Mouse (Mus musculus) splenic B cell, adult 2 months (primary cell): ENCODE results near the gene Snd1.

ENCODE experiments used
- DNase-seq: peaks from one replicate; pipeline ENCODE4 v3.0.0-alpha.2; 2011; ENCODE audit warnings: low read depth, low spot score
- H3K27me3 ChIP-seq: 2 replicates; pipeline ENCODE4 v1.6.1; 2012; ENCODE audit warnings: mild to moderate bottlenecking, low read length, moderate library complexity, mixed read lengths; ENCODE audit not compliant: control insufficient read depth, poor library complexity, insufficient read depth, severe bottlenecking
- H3K36me3 ChIP-seq: 2 replicates; pipeline ENCODE4 v1.6.1; 2012; ENCODE audit warnings: mild to moderate bottlenecking, low read length, moderate library complexity, mixed read lengths; ENCODE audit not compliant: control insufficient read depth, poor library complexity, insufficient read depth, severe bottlenecking

The Snd1 gene

GRCm38 (mm10) chr6:28754127-28754898, 279.4 kb downstream of the Snd1 start:
- Histone ChIP-seq H3K27me3 (no peaks in the 10 kb centered on the region), H3K36me3 (peaks cover 2% of the 10 kb centered on the region; the same call in 1 of the 2 replicates)
- DNase-seq, result no peak

- Histone ChIP-seq H3K27me3 (no peaks in the 10 kb centered on the region), H3K36me3 (no peaks in the 10 kb centered on the region; the same call in 1 of the 2 replicates)
- DNase-seq, result no peak
Measured at GRCm38 (mm10) chr6:28756306-28757018, 281.5 kb downstream of the Snd1 start.

- Histone ChIP-seq H3K27me3 (no peaks in the 10 kb centered on the region), H3K36me3 (no peaks in the 10 kb centered on the region; the same call in 1 of the 2 replicates)
- DNase-seq, result no peak
Measured at GRCm38 (mm10) chr6:28758293-28758692, 283.4 kb downstream of the Snd1 start.

- Histone ChIP-seq H3K36me3 (no peaks in the 10 kb centered on the region), H3K27me3 (no peaks in the 10 kb centered on the region)
- DNase-seq, result no peak
Measured at GRCm38 (mm10) chr6:28761728-28762127, 286.8 kb downstream of the Snd1 start.

GRCm38 (mm10) chr6:28762132-28762775, 287.3 kb downstream of the Snd1 start:
- no peak for DNase-seq
- H3K36me3 ChIP-seq, result no peaks in the 10 kb centered on the region
- no peaks in the 10 kb centered on the region for H3K27me3 ChIP-seq

- Histone ChIP-seq H3K36me3 (no peaks in the 10 kb centered on the region), H3K27me3 (no peaks in the 10 kb centered on the region)
- no peak for DNase-seq
Measured at GRCm38 (mm10) chr6:28766622-28767021, 291.7 kb downstream of the Snd1 start.

GRCm38 (mm10) chr6:28767891-28768481, 293.0 kb downstream of the Snd1 start:
- no peak for DNase-seq
- Histone ChIP-seq H3K27me3 (no peaks in the 10 kb centered on the region), H3K36me3 (no peaks in the 10 kb centered on the region)

- Histone ChIP-seq H3K27me3 (no peaks in the 10 kb centered on the region), H3K36me3 (no peaks in the 10 kb centered on the region)
- DNase-seq, result no peak
Measured at GRCm38 (mm10) chr6:28771331-28771730, 296.4 kb downstream of the Snd1 start.

GRCm38 (mm10) chr6:28781696-28782095, 306.8 kb downstream of the Snd1 start:
- 0 out of 2 replicates have a peak, but pooled peaks cover 2% of the 10 kb centered on the region for H3K36me3 ChIP-seq
- H3K27me3 ChIP-seq, result no peaks in the 10 kb centered on the region
- DNase-seq, result no peak

GRCm38 (mm10) chr6:28783082-28783647, 308.2 kb downstream of the Snd1 start:
- DNase-seq, result no peak
- Histone ChIP-seq H3K27me3 (no peaks in the 10 kb centered on the region), H3K36me3 (0 out of 2 replicates have a peak, but pooled peaks cover 2% of the 10 kb centered on the region)

GRCm38 (mm10) chr6:28783953-28784352, 309.0 kb downstream of the Snd1 start:
- DNase-seq, result no peak
- Histone ChIP-seq H3K36me3 (0 out of 2 replicates have a peak, but pooled peaks cover 2% of the 10 kb centered on the region), H3K27me3 (no peaks in the 10 kb centered on the region)

GRCm38 (mm10) chr6:28785770-28786169, 310.8 kb downstream of the Snd1 start:
- no peak for DNase-seq
- H3K27me3 ChIP-seq, result no peaks in the 10 kb centered on the region
- 0 out of 2 replicates have a peak, but pooled peaks cover 2% of the 10 kb centered on the region for H3K36me3 ChIP-seq

- 0 out of 2 replicates have a peak, but pooled peaks cover 2% of the 10 kb centered on the region for H3K36me3 ChIP-seq
- DNase-seq, result no peak
- H3K27me3 ChIP-seq, result no peaks in the 10 kb centered on the region
Measured at GRCm38 (mm10) chr6:28787133-28787532, 312.2 kb downstream of the Snd1 start.

- DNase-seq, result no peak
- no peaks in the 10 kb centered on the region for H3K36me3 ChIP-seq
- H3K27me3 ChIP-seq, result no peaks in the 10 kb centered on the region
Measured at GRCm38 (mm10) chr6:28789685-28790084, 314.7 kb downstream of the Snd1 start.
